Mouse (Mus musculus) embryonic facial prominence, embryonic 15.5 days (tissue): ENCODE measurements around the gene Gm11569. TPM values are rescaled to one million over a fixed set of nuclear protein-coding genes. Genes with fewer than 3 reads are reported as not detected.

Experiments
- ATAC-seq: fragments of 200-750 bp; cut with Nextera tagmentation; 2 replicates; pipeline ENCODE4 v1.8.0; 2017; ENCODE audit warnings: low read depth, moderate TSS enrichment; ENCODE audit not compliant: insufficient number of reproducible peaks, low FRiP score, low TSS enrichment
- H3K27ac ChIP-seq: fragments of 300-500 bp; sonication (generic); replicated peaks from 2 replicates; pipeline ENCODE4 v1.5.1; 2015; ENCODE audit warnings: mild to moderate bottlenecking, inconsistent platforms
- H3K27me3 ChIP-seq: fragments of 300-500 bp; sonication (generic); 2 replicates; pipeline ENCODE4 v1.6.1; 2015; ENCODE audit warnings: inconsistent platforms
- H3K36me3 ChIP-seq: fragments of 300-500 bp; sonication (generic); 2 replicates; pipeline ENCODE4 v1.6.1; 2015; ENCODE audit warnings: mild to moderate bottlenecking, inconsistent platforms
- H3K4me1 ChIP-seq: fragments of 300-500 bp; sonication (generic); 2 replicates; pipeline ENCODE4 v1.6.1; 2015; ENCODE audit warnings: inconsistent platforms
- H3K4me2 ChIP-seq: fragments of 300-500 bp; sonication (generic); replicated peaks from 2 replicates; pipeline ENCODE4 v1.6.1; 2015; ENCODE audit warnings: mild to moderate bottlenecking, inconsistent platforms
- H3K4me3 ChIP-seq: fragments of 300-500 bp; sonication (generic); replicated peaks from 2 replicates; pipeline ENCODE4 v1.5.1; 2015; ENCODE audit warnings: mild to moderate bottlenecking, inconsistent platforms
- H3K9ac ChIP-seq: fragments of 300-500 bp; sonication (generic); 2 replicates; pipeline ENCODE4 v1.6.1; 2015; ENCODE audit warnings: inconsistent platforms
- H3K9me3 ChIP-seq: fragments of 300-500 bp; sonication (generic); replicated peaks from 2 replicates; pipeline ENCODE4 v1.6.1; 2016; ENCODE audit warnings: inconsistent platforms
- WGBS: fragments of 180-500 bp; shearing (Covaris S2); methylation state at CpG from one replicate; pipeline ENCODE4 v1.1.7; 2015; 5-methylcytosine and 5-hydroxymethylcytosine counted together
- polyA plus RNA-seq: library from polyadenylated mRNA; unstranded; fragments of >200 nt; fragmentation: Nextera tagmentation; extraction: Ambion mirVana; gene quantifications from 2 replicates; pipeline ENCODE4 v1.2.1, GENCODE M21; 2015

Gene Gm11569
- polyA plus RNA-seq, 1 experiment from 2014 or later = not detected

- WGBS = 44% methylated on average over 2 of the region's 2 CpGs
- Histone ChIP-seq H3K4me2 (no peak overlapping the region), H3K27ac (no peak overlapping the region), H3K9me3 (no peaks in the 10 kb centered on the region), H3K9ac (no peak overlapping the region), H3K4me1 (no peaks in the 10 kb centered on the region), H3K4me3 (no peak overlapping the region), H3K27me3 (no peaks in the 10 kb centered on the region), H3K36me3 (no peaks in the 10 kb centered on the region)
- no peak for ATAC-seq
These were observed 30.3 kb downstream of the Gm11569 start for GRCm38 (mm10) chr11:99768410-99768809.

- ATAC-seq = no peak
These were observed 39.9 kb downstream of the Gm11569 start for GRCm38 (mm10) chr11:99758877-99759276.

More at GRCm38 (mm10) chr11:99758877-99759276, 39.9 kb downstream of the Gm11569 start:
- H3K36me3 ChIP-seq = no peaks in the 10 kb centered on the region
- H3K27me3 ChIP-seq = no peaks in the 10 kb centered on the region
- H3K4me3 ChIP-seq = no peak overlapping the region
- 89% methylated on average over 1 of the region's 1 CpGs for WGBS
- H3K4me1 ChIP-seq = no peaks in the 10 kb centered on the region
- H3K9ac ChIP-seq = no peak overlapping the region
- no peak overlapping the region for H3K4me2 ChIP-seq
- H3K27ac ChIP-seq = no peak overlapping the region
- no peaks in the 10 kb centered on the region for H3K9me3 ChIP-seq

Other genes starting within 250 kb of the Gm11569 start
- gene Krtap3-3, start 248.1 kb downstream of the Gm11569 start, polyA plus RNA-seq = 9.5 and 12.3 TPM in 2 replicates
- gene Krtap3-2, start 242.1 kb downstream of the Gm11569 start, polyA plus RNA-seq = 2.8 and 2.9 TPM in 2 replicates
- 1.2 TPM in 1 of 2 replicates, not detected in the other for gene Gm11939, start 239.5 kb downstream of the Gm11569 start, polyA plus RNA-seq
- 5.7 and 13.1 TPM in 2 replicates for gene Krtap3-1, start 232.3 kb downstream of the Gm11569 start, polyA plus RNA-seq
- gene Krtap1-5, start 217.9 kb downstream of the Gm11569 start, polyA plus RNA-seq = 3.7 and 5.9 TPM in 2 replicates
- gene Krtap1-4, start 215.3 kb downstream of the Gm11569 start, polyA plus RNA-seq = 2.0 and 2.2 TPM in 2 replicates
- 1.5 and 2.0 TPM in 2 replicates for gene Krtap1-3, start 207.6 kb downstream of the Gm11569 start, polyA plus RNA-seq
- 2.8 and 5.7 TPM in 2 replicates for gene Krtap9-3, start 200.8 kb downstream of the Gm11569 start, polyA plus RNA-seq
- gene Gm11938, start 195.6 kb downstream of the Gm11569 start, polyA plus RNA-seq = 4.5 and 7.3 TPM in 2 replicates
- 4.7 and 7.0 TPM in 2 replicates for gene Gm11937, start 188.7 kb downstream of the Gm11569 start, polyA plus RNA-seq
- 2.0 and 4.2 TPM in 2 replicates for gene Krtap2-4, start 184.1 kb downstream of the Gm11569 start, polyA plus RNA-seq
- gene Gm11562, start 178.5 kb downstream of the Gm11569 start, polyA plus RNA-seq = 3.9 and 5.1 TPM in 2 replicates
- 1.7 and 2.2 TPM in 2 replicates for gene Krtap4-1, start 170.7 kb downstream of the Gm11569 start, polyA plus RNA-seq
- 1.6 and 3.2 TPM in 2 replicates for gene Krtap4-2, start 163.8 kb downstream of the Gm11569 start, polyA plus RNA-seq
- 2.0 and 2.3 TPM in 2 replicates for gene Krtap4-7, start 154.8 kb downstream of the Gm11569 start, polyA plus RNA-seq
- 1.2 and 1.8 TPM in 2 replicates for gene Gm11555, start 148.7 kb downstream of the Gm11569 start, polyA plus RNA-seq
- gene Gm11563, start 140.0 kb downstream of the Gm11569 start, polyA plus RNA-seq = 0.77 and 1.0 TPM in 2 replicates
- gene Krtap4-6, start 133.0 kb downstream of the Gm11569 start, polyA plus RNA-seq = 1.1 and 1.3 TPM in 2 replicates
- gene Gm14190, start 108.2 kb downstream of the Gm11569 start, polyA plus RNA-seq = not detected in 2 replicates
- not detected in 2 replicates for gene Gm14180, start 64.6 kb downstream of the Gm11569 start, polyA plus RNA-seq
- gene Gm11595, start 26.0 kb downstream of the Gm11569 start, polyA plus RNA-seq = 1.0 and 1.9 TPM in 2 replicates
- 0.98 and 0.99 TPM in 2 replicates for gene Krtap4-8, start 18.2 kb downstream of the Gm11569 start, polyA plus RNA-seq
- gene Krtap4-9, start 13.7 kb downstream of the Gm11569 start, polyA plus RNA-seq = 1.00 and 1.1 TPM in 2 replicates
- gene Gm11596, start 5.5 kb downstream of the Gm11569 start, polyA plus RNA-seq = 0.15 and 0.51 TPM in 2 replicates
- 0.33 TPM in 1 of 2 replicates, not detected in the other for gene Gm11554, start 5.5 kb upstream of the Gm11569 start, polyA plus RNA-seq
- 0.45 and 0.50 TPM in 2 replicates for gene Krtap4-13, start 11.0 kb upstream of the Gm11569 start, polyA plus RNA-seq
- 0.53 and 0.61 TPM in 2 replicates for gene Gm11564, start 16.7 kb upstream of the Gm11569 start, polyA plus RNA-seq
- not detected in 2 replicates for gene 2300003K06Rik, start 39.1 kb upstream of the Gm11569 start, polyA plus RNA-seq
- gene Krtap4-16, start 52.7 kb upstream of the Gm11569 start, polyA plus RNA-seq = 2.0 and 3.9 TPM in 2 replicates
- gene Gm11568, start 59.0 kb upstream of the Gm11569 start, polyA plus RNA-seq = 1.4 TPM in 2 replicates
- gene Gm11559, start 65.5 kb upstream of the Gm11569 start, polyA plus RNA-seq = 2.4 and 2.5 TPM in 2 replicates
- 1.7 and 2.2 TPM in 2 replicates for gene Krtap9-1, start 74.5 kb upstream of the Gm11569 start, polyA plus RNA-seq
- gene Gm11567, start 80.3 kb upstream of the Gm11569 start, polyA plus RNA-seq = 1.5 and 1.7 TPM in 2 replicates
- gene Krtap31-1, start 109.0 kb upstream of the Gm11569 start, polyA plus RNA-seq = not detected in 2 replicates
- gene Gm11565, start 115.8 kb upstream of the Gm11569 start, polyA plus RNA-seq = not detected in 2 replicates
- gene Krtap31-2, start 137.4 kb upstream of the Gm11569 start, polyA plus RNA-seq = not detected in 2 replicates
- not detected in 2 replicates for gene Krtap9-5, start 149.5 kb upstream of the Gm11569 start, polyA plus RNA-seq
- 0.38 TPM in 1 of 2 replicates, not detected in the other for gene Krtap29-1, start 180.1 kb upstream of the Gm11569 start, polyA plus RNA-seq
- 3.8 and 5.7 TPM in 2 replicates for gene Krtap16-1, start 187.7 kb upstream of the Gm11569 start, polyA plus RNA-seq
- gene Krtap17-1, start 195.1 kb upstream of the Gm11569 start, polyA plus RNA-seq = 4.9 and 9.8 TPM in 2 replicates
- 6.0 and 11.3 TPM in 2 replicates for gene Krt33a, start 217.3 kb upstream of the Gm11569 start, polyA plus RNA-seq
- 7.3 and 17.9 TPM in 2 replicates for gene Krt33b, start 230.9 kb upstream of the Gm11569 start, polyA plus RNA-seq
- 3.6 and 7.8 TPM in 2 replicates for gene Krt34, start 242.6 kb upstream of the Gm11569 start, polyA plus RNA-seq